ENCODE assay signal across 8 mouse cellular contexts in genomic region chr11:117826164-117826563, GRCm38 (mm10). TPM values are rescaled to one million over a fixed set of nuclear protein-coding genes. Genes with fewer than 3 reads are reported as not detected.
DNase-seq lines count a peak whose midpoint lies in the region; ATAC-seq lines count a peak whose summit lies in the region.

No protein-coding gene starts in this region.

- intact Hi-C loops in heart, postnatal 36 days (cut with DNase I), result loop anchor here (5.0 kb wide), 1 partner anchor 344 kb away; the partner anchor contains the start of gene Gm11733

- H3K27me3 ChIP-seq in heart, embryonic 14.5 days (ENCODE audit: control insufficient read depth, insufficient read depth, low read length), result no peaks in the 10 kb centered on the region
- no peaks in the 10 kb centered on the region for H3K27me3 ChIP-seq in hindbrain, embryonic 13.5 days
- H3K27me3 ChIP-seq in midbrain, embryonic 13.5 days, result no peaks in the 10 kb centered on the region

- H3K4me3 ChIP-seq in heart, embryonic 14.5 days (ENCODE audit: control insufficient read depth in 1 of 2, insufficient read depth in 1 of 2, low read depth in 1 of 2, low read length in 2 of 2), result peak overlapping the region; percentile 56 to 71
- peak overlapping the region; percentile 42 for H3K4me3 ChIP-seq in hindbrain, embryonic 13.5 days
- peak overlapping the region; percentile 47 for H3K4me3 ChIP-seq in midbrain, embryonic 13.5 days (replicated peaks)

- peak overlapping the region; percentile 86 for H3K9ac ChIP-seq in heart, embryonic 14.5 days (ENCODE audit: low read length)
- H3K9ac ChIP-seq in hindbrain, embryonic 13.5 days, result peak overlapping the region; percentile 64
- H3K9ac ChIP-seq in midbrain, embryonic 13.5 days (replicated peaks), result peak overlapping the region; percentile 71

- H3K4me2 ChIP-seq in heart, embryonic 14.5 days (ENCODE audit: low read length), result peak overlapping the region; percentile 92
- H3K4me2 ChIP-seq in hindbrain, embryonic 13.5 days, result peak overlapping the region; percentile 72
- peak overlapping the region; percentile 84 for H3K4me2 ChIP-seq in midbrain, embryonic 13.5 days (replicated peaks)

- no peak for DNase-seq in heart, postnatal 36 days
- DNase-seq in R1 (ENCODE audit: low read depth, low spot score), result peak; percentile 83
- DNase-seq in cerebellum, adult 11 months, result no peak
- DNase-seq in cerebellum, postnatal 14 days, result no peak
- DNase-seq in layer of hippocampus, postnatal 10 days (ENCODE audit: low spot score in 2 of 2), result no peak

- peak overlapping the region; percentile 83 to 97 for H3K27ac ChIP-seq in heart, embryonic 14.5 days (replicated peaks in 1 of 2; ENCODE audit: control insufficient read depth in 1 of 2, insufficient read depth in 1 of 2, low read depth in 2 of 2, low read length in 2 of 2)
- H3K27ac ChIP-seq in hindbrain, embryonic 13.5 days, result peak overlapping the region; percentile 30; the same call in 1 of the 2 replicates
- H3K27ac ChIP-seq in midbrain, embryonic 13.5 days, result peak overlapping the region; percentile 74

- peaks cover 63 to 90% of the 10 kb centered on the region in 2 experiments for H3K4me1 ChIP-seq in heart, embryonic 14.5 days (ENCODE audit: control insufficient read depth in 2 of 2, insufficient read depth in 2 of 2, low read length in 2 of 2)
- H3K4me1 ChIP-seq in hindbrain, embryonic 13.5 days (replicated peaks), result peaks cover 61% of the 10 kb centered on the region
- peaks cover 51% of the 10 kb centered on the region for H3K4me1 ChIP-seq in midbrain, embryonic 13.5 days (replicated peaks)

- H3K36me3 ChIP-seq in heart, embryonic 14.5 days (ENCODE audit: control insufficient read depth, insufficient read depth, low read length), result peaks cover 29% of the 10 kb centered on the region
- no peaks in the 10 kb centered on the region for H3K36me3 ChIP-seq in hindbrain, embryonic 13.5 days
- 0 out of 2 replicates have a peak, but pooled peaks cover 13% of the 10 kb centered on the region for H3K36me3 ChIP-seq in midbrain, embryonic 13.5 days

- WGBS in heart, embryonic 14.5 days, result 10% methylated on average over 5 of the region's 5 CpGs
- WGBS in hindbrain, embryonic 13.5 days, result 11% methylated on average over 5 of the region's 5 CpGs
- 13% methylated on average over 5 of the region's 5 CpGs for WGBS in midbrain, embryonic 13.5 days

- no peak for ATAC-seq in heart, embryonic 14.5 days (ENCODE audit: insufficient number of reproducible peaks, insufficient read depth, low FRiP score, low read depth)
- no peak for ATAC-seq in hindbrain, embryonic 13.5 days (ENCODE audit: low FRiP score)
- no peak for ATAC-seq in midbrain, embryonic 13.5 days

- H3K9me3 ChIP-seq in heart, embryonic 14.5 days (ENCODE audit: control insufficient read depth, low read length), result no peaks in the 10 kb centered on the region
- no peaks in the 10 kb centered on the region for H3K9me3 ChIP-seq in hindbrain, embryonic 13.5 days
- no peaks in the 10 kb centered on the region for H3K9me3 ChIP-seq in midbrain, embryonic 13.5 days

RNA-seq across cellular contexts. Expression of gene Tk1, which starts 0.3 kb away (rescaled TPM):
- 98.0 and 100 TPM in 2 replicates for polyA plus RNA-seq in heart, embryonic 14.5 days (2014; fragmentation: Nextera tagmentation; extraction: Ambion mirVana)
- 1 to 10 TPM; 2.0 to 3.0 TPM for total RNA-seq in heart, postnatal 36 days (2021)
- 25.3 and 26.0 TPM in 2 replicates for polyA plus RNA-seq in hindbrain, embryonic 13.5 days (2015; fragmentation: Nextera tagmentation; extraction: Ambion mirVana)
- 34.5 and 36.2 TPM in 2 replicates for polyA plus RNA-seq in midbrain, embryonic 13.5 days (2015; fragmentation: Nextera tagmentation; extraction: Ambion mirVana)
- 1 to 10 TPM; 5.4 TPM for total RNA-seq in layer of hippocampus, postnatal 10 days (2021)

RNA-seq across cellular contexts. Expression of gene Afmid, which starts 0.4 kb away (rescaled TPM):
- polyA plus RNA-seq in heart, embryonic 14.5 days (2014; fragmentation: Nextera tagmentation; extraction: Ambion mirVana), result 18.7 and 20.8 TPM in 2 replicates
- total RNA-seq in heart, postnatal 36 days (2021), result 1 to 10 TPM; 3.1 TPM
- polyA plus RNA-seq in hindbrain, embryonic 13.5 days (2015; fragmentation: Nextera tagmentation; extraction: Ambion mirVana), result 4.2 and 4.9 TPM in 2 replicates
- 4.1 and 4.3 TPM in 2 replicates for polyA plus RNA-seq in midbrain, embryonic 13.5 days (2015; fragmentation: Nextera tagmentation; extraction: Ambion mirVana)
- total RNA-seq in layer of hippocampus, postnatal 10 days (2021), result 1 to 10 TPM; 5.6 to 7.3 TPM

RNA-seq across cellular contexts. Expression of gene Gm20708, which starts 16.7 kb away (rescaled TPM):
- 0.71 and 1.0 TPM in 2 replicates for polyA plus RNA-seq in heart, embryonic 14.5 days (2014; fragmentation: Nextera tagmentation; extraction: Ambion mirVana)
- total RNA-seq in heart, postnatal 36 days (2021), result 1 to 10 TPM in 1 of 2 experiments, not detected in 1; 1.1 TPM
- polyA plus RNA-seq in hindbrain, embryonic 13.5 days (2015; fragmentation: Nextera tagmentation; extraction: Ambion mirVana), result 0.70 and 0.74 TPM in 2 replicates
- polyA plus RNA-seq in midbrain, embryonic 13.5 days (2015; fragmentation: Nextera tagmentation; extraction: Ambion mirVana), result 0.55 and 0.70 TPM in 2 replicates
- 1 to 10 TPM; 3.4 to 3.5 TPM for total RNA-seq in layer of hippocampus, postnatal 10 days (2021)

RNA-seq across cellular contexts. Expression of gene Syngr2, which starts 16.7 kb away (rescaled TPM):
- 99.4 and 102 TPM in 2 replicates for polyA plus RNA-seq in heart, embryonic 14.5 days (2014; fragmentation: Nextera tagmentation; extraction: Ambion mirVana)
- 100 to 1,000 TPM; 109 to 119 TPM for total RNA-seq in heart, postnatal 36 days (2021)
- 14.6 and 16.5 TPM in 2 replicates for polyA plus RNA-seq in hindbrain, embryonic 13.5 days (2015; fragmentation: Nextera tagmentation; extraction: Ambion mirVana)
- polyA plus RNA-seq in midbrain, embryonic 13.5 days (2015; fragmentation: Nextera tagmentation; extraction: Ambion mirVana), result 14.3 and 15.0 TPM in 2 replicates
- 10 to 100 TPM; 11.3 to 12.3 TPM for total RNA-seq in layer of hippocampus, postnatal 10 days (2021)

RNA-seq across cellular contexts. Expression of gene Birc5, which starts 22.9 kb away (rescaled TPM):
- 227 and 240 TPM in 2 replicates for polyA plus RNA-seq in heart, embryonic 14.5 days (2014; fragmentation: Nextera tagmentation; extraction: Ambion mirVana)
- total RNA-seq in heart, postnatal 36 days (2021), result 1 to 10 TPM in 1 of 2 experiments, under 1 TPM in 1; 0.80 to 1.1 TPM
- polyA plus RNA-seq in hindbrain, embryonic 13.5 days (2015; fragmentation: Nextera tagmentation; extraction: Ambion mirVana), result 56.0 and 57.4 TPM in 2 replicates
- 99.1 and 105 TPM in 2 replicates for polyA plus RNA-seq in midbrain, embryonic 13.5 days (2015; fragmentation: Nextera tagmentation; extraction: Ambion mirVana)
- total RNA-seq in layer of hippocampus, postnatal 10 days (2021), result 1 to 10 TPM; 5.0 to 5.2 TPM

Comparison
In these comparisons a context has a peak if more than half of its experiments do, and no peak if none do; other contexts are left out.
1. H3K27ac ChIP-seq: peak in every context shown above with its lines; median percentile 90 in heart, embryonic 14.5 days; 74 in midbrain, embryonic 13.5 days; 30 in hindbrain, embryonic 13.5 days.